Mouse (Mus musculus) thymus, adult 2 months (tissue): ENCODE results near the gene Arhgef1.

Source experiments
- CTCF ChIP-seq: fragments of 200-500 bp; IDR thresholded peaks from 2 replicates; pipeline ENCODE4 v1.5.1; 2012; ENCODE audit warnings: mild to moderate bottlenecking, control low read depth, low read length, moderate library complexity, borderline replicate concordance; ENCODE audit not compliant: control insufficient read depth, poor library complexity, insufficient read depth; ENCODE audit errors: extremely low read depth
- POLR2A ChIP-seq: fragments of 200-500 bp; IDR thresholded peaks from 2 replicates; pipeline ENCODE4 v1.6.1; 2012; ENCODE audit warnings: mild to moderate bottlenecking, low read length, control low read depth, moderate library complexity; ENCODE audit not compliant: control insufficient read depth, poor library complexity, insufficient read depth; ENCODE audit errors: extremely low read depth

DNA sequence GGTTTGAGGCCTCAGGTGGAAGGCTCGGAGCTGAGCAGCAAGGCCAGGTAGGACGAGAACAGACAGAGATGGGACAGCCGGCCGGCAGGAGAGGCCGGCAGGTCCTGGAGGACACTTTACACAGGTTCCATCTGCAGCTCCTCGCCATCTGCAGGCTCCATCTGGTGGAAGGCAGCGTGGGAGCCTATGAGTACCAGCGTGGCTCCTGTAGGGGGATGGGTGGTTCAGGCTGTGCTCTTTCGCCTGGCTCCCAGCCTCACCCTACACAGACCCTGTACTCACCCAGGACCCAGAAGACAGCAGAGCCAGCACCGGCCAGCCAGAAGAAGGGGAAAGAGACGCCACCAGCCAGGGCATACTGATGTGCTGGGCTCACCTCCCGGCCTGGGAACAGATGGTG is 67.1 kb downstream of the Arhgef1 start:
- TF ChIP-seq CTCF (no peak), POLR2A (no peak)
